Mouse (Mus musculus) right cerebral cortex, postnatal 36 days (tissue): ENCODE data around the gene Rnf220.

Experiments
- DNase-seq, 2 experiments: peaks; one replicate each; pipeline ENCODE4 v3.0.0; 2022; ENCODE audit warnings: low spot score in 2 of 2, mixed read lengths in 1 of 2

Rnf220 gene

DNA sequence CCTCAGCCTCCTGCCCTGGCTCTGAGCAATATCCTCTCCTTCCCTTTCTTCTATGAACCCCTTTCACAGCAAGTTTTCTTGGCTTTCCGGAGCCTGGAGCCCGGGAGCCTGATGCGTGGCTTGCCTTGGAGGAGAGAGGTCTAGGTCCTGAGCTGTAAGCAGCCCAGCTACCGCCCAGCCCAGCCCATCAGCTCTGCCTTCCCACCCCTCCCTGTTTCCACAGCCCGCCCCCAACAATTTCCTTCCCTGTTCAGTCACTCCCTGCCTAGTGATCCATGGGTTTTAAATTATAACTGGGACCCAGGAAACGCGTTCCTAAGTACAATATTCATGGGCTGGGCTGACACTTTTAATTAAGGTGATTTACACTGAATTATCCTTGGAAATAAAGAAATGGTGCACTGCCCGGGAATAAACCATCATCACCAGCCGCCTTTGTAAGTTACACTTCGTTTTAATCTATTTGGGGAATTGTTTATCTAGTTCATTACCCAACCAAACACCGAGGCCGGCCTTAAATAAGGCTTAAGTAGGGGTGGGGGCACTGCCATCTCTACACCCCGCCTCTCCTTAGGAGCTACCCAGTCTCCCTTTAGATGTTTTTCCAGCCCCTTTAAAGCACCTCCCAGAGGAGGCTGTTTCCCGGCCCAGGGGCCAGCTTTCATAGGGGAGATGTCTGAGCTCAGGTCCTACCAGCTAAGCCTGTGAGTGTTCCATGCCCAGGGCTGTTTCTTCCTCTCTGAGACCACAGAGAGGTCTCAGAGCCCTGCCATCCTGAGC is 194.6 kb downstream of the Rnf220 start:
- DNase-seq = no peak

DNA sequence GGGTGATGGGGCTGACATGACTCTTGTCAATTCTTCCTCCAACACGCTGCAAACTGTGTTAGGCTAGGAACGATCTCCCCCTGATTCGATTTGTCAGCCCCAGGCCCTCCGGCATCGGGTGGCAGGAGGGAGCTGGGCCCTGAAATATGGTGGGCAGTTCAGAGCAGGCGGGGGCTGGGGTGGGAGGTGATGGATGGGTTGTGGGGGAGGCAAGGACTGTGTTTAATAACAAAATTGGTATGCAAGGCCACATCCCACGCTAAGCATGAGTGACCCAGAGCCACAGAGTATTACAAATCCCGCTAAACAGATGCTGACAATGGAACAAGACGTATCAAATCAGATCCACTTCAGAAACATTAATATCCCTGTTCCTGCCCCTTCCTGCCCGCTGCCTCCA is 196.9 kb downstream of the Rnf220 start:
- no peak for DNase-seq

DNA sequence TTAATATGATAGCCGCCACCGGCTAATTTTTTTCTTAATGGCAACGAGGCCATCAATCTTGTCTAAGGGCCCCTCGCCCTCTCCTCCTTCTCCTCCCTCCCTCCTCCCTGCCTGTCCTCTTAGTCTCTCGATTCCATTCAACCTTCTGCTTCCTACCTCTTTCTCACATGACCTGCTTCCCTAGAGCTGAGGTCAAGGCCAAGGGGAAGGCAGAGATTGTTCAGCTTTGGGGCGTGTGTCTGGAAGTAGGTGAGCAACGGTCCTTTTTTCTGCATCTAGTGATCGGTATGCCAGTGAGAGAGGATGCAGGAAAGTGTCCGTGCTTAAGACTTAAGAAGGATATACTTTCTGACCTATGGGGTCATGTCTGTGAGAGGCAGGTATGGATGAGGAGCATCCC is 199.0 kb downstream of the Rnf220 start:
- no peak for DNase-seq

DNA sequence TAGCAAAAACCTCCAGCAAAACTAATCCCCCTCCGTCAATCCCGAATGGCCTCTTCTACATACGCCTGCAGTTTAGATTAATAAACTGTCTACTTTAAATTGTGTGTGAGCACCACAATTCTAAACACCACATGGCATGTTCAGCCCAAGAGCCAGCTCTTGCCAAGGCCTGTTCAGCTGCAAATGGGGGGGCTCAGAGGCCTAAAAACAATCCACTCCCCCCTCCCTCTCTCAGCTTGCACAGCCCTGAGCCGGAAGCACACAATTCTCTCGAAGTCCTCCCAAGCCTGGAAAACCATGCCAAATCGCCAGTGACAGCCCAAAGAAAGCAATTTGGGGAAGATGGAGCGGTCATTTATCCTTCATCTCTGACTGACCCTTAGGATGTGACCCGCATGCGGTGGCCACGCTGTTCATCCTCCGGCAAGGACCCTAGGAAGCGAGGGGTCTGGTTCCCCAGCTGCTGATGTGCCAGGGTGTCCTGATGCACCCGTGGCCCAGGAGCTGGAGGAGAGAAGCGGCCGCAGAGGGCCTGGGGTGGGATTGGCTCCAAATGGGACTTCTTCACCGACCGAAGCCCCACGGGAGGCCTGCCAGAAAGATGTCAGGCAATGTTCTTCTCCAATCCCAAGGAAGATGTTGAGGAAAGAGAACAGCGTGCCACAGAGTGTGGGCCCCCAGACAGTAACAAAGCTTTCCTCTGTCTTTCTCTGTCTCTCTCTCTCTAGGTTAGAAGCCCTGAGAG is 199.8 kb downstream of the Rnf220 start:
- no peak for DNase-seq

DNA sequence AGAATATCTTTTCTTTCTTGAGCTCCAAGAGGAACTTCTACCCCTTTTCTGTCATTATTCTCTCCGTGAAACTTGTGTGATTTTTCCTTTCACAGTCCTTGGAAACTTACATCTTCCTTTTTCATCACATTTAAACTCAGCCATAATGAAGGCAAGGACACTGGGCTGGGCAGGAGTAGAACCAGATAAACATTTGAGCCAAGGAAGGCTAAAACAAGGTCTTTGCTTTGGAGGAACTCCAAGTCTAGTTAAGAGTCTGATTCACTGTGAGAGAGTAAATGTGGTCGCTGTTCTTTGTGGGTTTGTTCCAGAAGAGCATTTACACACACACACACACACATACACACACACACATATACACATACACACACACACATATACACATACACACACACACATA is 205.2 kb downstream of the Rnf220 start:
- no peak for DNase-seq

DNA sequence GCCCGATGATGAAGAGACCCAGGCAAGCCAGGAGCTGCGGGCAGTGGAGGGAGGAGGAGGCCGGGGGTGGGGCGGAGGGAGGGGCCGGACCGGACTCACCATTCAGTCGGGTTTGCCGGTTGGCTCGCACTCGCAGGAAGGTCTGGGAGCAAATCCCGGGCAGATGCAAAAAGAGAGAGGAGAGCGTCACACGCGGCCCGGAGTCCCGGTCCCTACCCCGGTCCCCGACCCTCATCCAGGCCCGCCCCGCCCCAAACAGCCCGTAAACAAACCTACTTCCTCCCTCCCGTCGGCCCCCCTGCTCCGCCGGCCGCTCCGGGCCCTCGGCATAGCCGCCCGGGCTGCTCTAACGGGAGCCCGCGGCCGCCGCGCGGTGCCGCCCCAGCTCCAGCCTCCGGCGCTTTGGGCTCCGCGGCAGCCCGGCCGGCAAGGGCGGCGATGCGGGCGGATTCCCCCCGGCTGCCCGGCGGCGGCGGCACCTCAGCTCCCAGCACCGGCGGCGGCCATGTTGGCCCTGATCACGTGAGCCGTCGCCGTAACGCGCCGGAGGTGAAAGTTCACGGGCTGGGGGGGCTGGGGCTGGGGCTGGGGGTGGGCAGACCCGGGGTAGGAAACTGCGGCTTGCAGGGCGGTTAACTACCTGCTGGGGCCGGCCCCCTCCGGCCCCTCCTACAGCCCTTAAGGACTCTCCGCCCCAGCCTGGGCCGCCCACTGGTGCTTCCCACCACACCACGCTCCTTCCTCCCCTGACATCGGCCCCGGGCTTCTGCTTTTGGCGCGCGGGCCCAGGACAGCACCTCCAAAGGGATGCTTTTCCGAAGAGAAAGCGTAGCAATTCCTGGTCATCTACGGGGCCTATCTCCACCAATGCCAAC is 207.7 kb downstream of the Rnf220 start:
- DNase-seq = peak; percentile 35 to 58

GRCm38 (mm10) chr4:117288277-117288926 is 208.4 kb downstream of the Rnf220 start:
- DNase-seq = no peak

DNA sequence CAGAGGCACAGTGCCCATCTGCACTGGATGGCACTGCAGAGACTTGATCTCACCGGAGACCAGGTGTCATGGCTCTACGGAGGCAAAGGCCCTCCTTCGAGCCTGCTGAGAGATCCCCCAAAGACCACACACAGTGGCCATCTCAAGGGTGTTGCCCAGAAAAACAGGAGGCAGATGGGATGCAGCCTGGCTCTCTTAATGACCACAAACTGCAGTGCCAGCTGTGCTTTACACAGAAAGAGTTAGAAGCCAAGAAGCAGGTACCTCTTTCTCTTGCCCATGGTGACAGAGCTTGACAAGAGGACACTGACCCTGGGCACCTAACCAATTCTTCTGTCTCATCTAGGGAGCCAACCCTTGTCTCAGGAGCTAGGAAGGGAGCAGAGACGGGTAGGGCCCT is 212.5 kb downstream of the Rnf220 start:
- no peak for DNase-seq

DNA sequence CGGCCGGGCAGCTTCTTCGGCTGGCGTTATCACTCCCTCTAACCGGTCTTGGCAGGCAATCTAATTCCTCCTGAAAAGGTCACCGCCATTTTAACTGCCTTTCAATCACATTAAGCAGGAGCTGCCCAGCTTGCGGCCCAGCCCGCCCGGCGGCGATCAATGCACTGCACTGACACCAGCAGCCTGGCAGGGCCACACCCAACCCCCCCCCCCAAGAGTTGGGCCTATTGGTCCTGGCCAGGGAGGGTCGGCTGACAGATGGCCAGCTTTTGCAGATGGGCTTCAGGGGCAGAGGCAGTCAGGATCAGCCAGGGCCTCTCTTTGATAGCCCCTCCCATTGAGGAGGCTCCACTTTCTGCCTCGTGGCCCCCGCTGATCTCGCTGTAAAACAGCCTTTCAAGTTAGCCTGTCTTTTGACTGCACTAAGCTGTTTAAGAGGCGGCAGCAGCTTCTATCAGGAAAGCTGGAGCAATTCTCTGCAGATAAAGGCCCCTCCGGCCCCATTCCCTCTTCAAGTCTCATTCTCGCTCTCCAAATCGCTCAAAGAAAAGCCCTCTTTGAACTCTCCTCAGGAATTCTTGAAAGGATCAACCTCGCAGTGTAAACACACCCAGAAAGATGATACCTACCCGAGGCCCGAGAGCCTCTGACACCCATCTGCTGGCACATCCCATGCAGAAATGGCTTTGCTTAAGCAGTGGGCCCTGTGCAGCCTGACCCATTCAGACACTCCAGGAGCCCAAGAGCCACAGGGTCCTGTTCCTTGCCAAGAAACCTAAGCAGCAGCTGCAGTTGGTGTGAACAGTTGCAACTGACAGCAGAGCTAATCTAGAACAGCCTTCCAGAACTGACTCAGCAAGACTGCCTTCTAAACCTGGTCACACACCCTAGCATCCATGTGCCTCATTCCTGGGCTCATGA is 213.3 kb downstream of the Rnf220 start:
- no peak for DNase-seq

- no peak for DNase-seq
Observed at GRCm38 (mm10) chr4:117281090-117281845, 215.6 kb downstream of the Rnf220 start.

GRCm38 (mm10) chr4:117280397-117280930 is 216.4 kb downstream of the Rnf220 start:
- DNase-seq = no peak

DNA sequence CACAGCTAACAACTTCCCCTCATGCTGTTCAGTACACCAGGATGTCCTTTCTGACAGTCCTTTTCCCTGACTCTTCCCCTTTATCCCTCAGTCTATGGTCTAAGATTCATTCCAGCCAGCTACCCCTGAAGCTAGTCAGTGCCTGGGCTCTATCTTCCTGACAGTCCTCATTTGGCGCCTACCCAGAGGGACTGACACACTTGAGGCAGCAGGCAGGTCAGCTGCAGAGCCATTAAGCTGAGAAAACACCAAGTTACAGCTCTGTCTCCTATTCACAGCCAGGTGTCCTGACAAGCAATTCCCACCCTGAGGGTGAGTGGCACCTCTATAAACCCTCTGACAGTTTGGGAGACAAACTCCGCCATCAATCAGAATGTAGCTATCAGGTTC is 217.6 kb downstream of the Rnf220 start:
- DNase-seq = no peak

DNA sequence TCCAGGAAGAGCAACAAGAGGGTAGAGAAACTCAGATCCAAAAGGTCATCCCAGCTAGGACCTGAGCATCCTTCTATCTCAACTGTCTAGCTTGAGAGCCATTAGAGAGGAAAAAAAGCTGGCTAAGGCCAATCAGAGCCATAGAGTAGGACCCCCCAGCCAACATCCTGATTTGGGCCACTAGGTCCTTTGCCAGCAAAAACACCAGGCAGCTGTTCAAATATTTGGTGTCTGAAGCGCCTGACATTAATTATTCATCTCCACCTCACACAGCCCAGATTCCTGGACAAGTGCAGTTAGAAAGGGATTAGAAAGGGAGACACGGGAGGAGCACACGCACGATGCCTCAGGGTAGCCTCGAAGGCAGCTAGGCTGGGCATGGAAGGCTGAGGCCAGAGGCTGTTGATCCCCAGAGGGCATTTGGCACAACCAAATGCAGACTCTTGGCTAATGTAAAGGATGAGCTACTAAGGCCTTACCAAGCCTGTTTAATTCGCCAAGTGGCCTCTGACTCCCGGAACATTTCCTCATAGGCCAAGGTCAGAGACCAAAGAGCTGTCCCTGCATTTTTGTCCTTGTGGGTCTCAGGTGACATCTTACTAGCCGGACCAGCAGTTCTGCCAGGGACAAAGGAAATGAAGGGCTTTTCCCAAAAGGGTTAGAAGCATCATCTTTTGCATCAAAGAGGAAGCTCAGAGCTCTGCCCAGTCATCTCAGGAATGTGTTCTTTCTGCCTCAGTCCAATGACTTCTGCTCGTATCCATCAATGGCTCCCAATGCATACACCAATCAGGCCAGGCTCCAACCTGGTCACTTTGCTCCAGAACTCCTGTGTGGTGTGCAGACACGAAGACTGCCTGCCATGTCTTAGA is 218.2 kb downstream of the Rnf220 start:
- DNase-seq = no peak

GRCm38 (mm10) chr4:117277687-117278086 is 219.2 kb downstream of the Rnf220 start:
- no peak for DNase-seq

DNA sequence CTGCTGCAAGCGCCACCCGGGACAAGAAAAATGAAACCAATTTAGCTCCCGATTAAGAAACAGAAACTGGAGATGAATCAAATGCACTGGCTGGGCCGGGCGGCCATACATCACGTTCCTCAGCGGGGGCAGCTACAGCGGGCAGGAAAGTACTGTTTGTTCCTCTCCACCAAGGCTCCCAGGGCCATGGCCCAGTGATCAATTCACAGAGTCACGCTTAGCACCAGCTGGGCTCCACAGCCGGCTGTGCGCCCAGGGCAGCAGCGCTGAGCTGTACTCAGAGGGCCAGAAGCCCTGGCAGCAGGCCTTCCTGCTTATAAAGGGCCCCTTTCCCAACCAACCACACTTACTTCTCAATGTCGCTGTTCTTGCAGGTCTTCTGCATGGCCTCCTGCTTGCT is 219.8 kb downstream of the Rnf220 start:
- no peak for DNase-seq

DNA sequence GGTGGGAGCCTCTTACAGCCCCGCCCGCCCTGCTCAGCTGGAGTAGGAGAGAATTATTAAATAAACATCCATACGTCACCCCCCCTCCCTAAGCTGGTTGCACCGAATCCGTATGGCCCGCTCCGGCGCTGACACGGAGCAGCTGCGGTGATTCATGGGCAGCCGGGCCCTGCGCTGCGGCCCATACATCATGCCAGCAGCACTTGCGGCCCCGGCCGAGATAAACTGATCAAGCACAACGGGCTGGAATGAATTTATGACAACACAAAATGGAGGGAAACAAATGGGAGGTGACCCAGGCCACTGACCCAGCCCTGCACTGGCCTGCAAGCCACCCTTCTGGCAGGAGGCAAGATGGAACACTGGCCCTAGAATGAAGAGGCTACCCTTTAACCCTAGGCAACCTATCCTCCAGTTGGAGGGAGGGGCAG is 220.6 kb downstream of the Rnf220 start:
- DNase-seq = no peak

- DNase-seq = no peak
Observed at GRCm38 (mm10) chr4:117274720-117275119, 222.1 kb downstream of the Rnf220 start.

- no peak for DNase-seq
Observed at GRCm38 (mm10) chr4:117272459-117272858, 224.4 kb downstream of the Rnf220 start.

GRCm38 (mm10) chr4:117270278-117270677 is 226.6 kb downstream of the Rnf220 start:
- peak; percentile 48 to 57 for DNase-seq
